Mouse (Mus musculus) forebrain, embryonic 14.5 days (tissue): ENCODE data around the gene Pygb. TPM values are rescaled to one million over a fixed set of nuclear protein-coding genes. Genes with fewer than 3 reads are reported as not detected.

Experiments
- ATAC-seq: fragments of 200-750 bp; cut with Nextera tagmentation; 2 replicates; pipeline ENCODE4 v1.8.0; 2017; ENCODE audit warnings: mild to moderate bottlenecking, moderate library complexity
- DNase-seq: peaks from one replicate; pipeline ENCODE4 v3.0.0-alpha.2; 2015; ENCODE audit warnings: low spot score
- H3K27ac ChIP-seq: fragments of 300-500 bp; sonication (generic); 2 replicates; pipeline ENCODE4 v1.5.1; 2014; ENCODE audit warnings: low read depth, mild to moderate bottlenecking, control low read depth, low read length, moderate library complexity
- H3K27me3 ChIP-seq: fragments of 300-500 bp; sonication (generic); replicated peaks from 2 replicates; pipeline ENCODE4 v1.6.1; 2014; ENCODE audit warnings: low read length, control low read depth, mixed read lengths; ENCODE audit not compliant: control insufficient read depth, insufficient read depth
- H3K36me3 ChIP-seq: fragments of 300-500 bp; sonication (generic); 2 replicates; pipeline ENCODE4 v1.6.1; 2014; ENCODE audit warnings: low read length, control low read depth; ENCODE audit not compliant: control insufficient read depth, insufficient read depth
- H3K4me1 ChIP-seq: fragments of 300-500 bp; sonication (generic); 2 replicates; pipeline ENCODE4 v1.6.1; 2014; ENCODE audit warnings: antibody characterized with exemption, low read length, control low read depth; ENCODE audit not compliant: control insufficient read depth, insufficient read depth
- H3K4me2 ChIP-seq: fragments of 300-500 bp; sonication (generic); 2 replicates; pipeline ENCODE4 v1.6.1; 2014; ENCODE audit warnings: mild to moderate bottlenecking, control low read depth, low read length
- H3K4me3 ChIP-seq: fragments of 300-500 bp; sonication (generic); 2 replicates; pipeline ENCODE4 v1.5.1; 2014; ENCODE audit warnings: low read depth, low read length, control low read depth
- H3K9ac ChIP-seq: fragments of 300-500 bp; sonication (generic); 2 replicates; pipeline ENCODE4 v1.6.1; 2014; ENCODE audit warnings: mild to moderate bottlenecking, low read length, control low read depth, moderate library complexity
- H3K9me3 ChIP-seq: fragments of 300-500 bp; sonication (generic); replicated peaks from 2 replicates; pipeline ENCODE4 v1.6.1; 2016; ENCODE audit warnings: low read length, control low read depth, mixed read lengths; ENCODE audit not compliant: control insufficient read depth
- WGBS: fragments of 180-500 bp; shearing (Covaris S2); extraction: QIAGEN DNeasy Blood & Tissue Kit; methylation state at CpG from one replicate; pipeline ENCODE4 v1.1.7; 2014; 5-methylcytosine and 5-hydroxymethylcytosine counted together
- polyA plus RNA-seq: library from polyadenylated mRNA; unstranded; fragments of >200 nt; fragmentation: Nextera tagmentation; extraction: Ambion mirVana; gene quantifications from 2 replicates; pipeline ENCODE4 v1.2.1, GENCODE M21; 2014

Gene Pygb
- polyA plus RNA-seq, 1 experiment from 2014 or later, result 50.7 TPM

GRCm38 (mm10) chr2:150828654-150829053 lies 42.1 kb downstream of the Pygb start:
- WGBS, result 91% methylated on average over 4 of the region's 4 CpGs
- H3K9me3 ChIP-seq, result no peaks in the 10 kb centered on the region
- H3K36me3 ChIP-seq, result peaks cover 98% of the 10 kb centered on the region
- H3K4me3 ChIP-seq, result no peak overlapping the region
- no peaks in the 10 kb centered on the region for H3K27me3 ChIP-seq
- no peak overlapping the region for H3K27ac ChIP-seq
- H3K9ac ChIP-seq, result no peak overlapping the region
- DNase-seq (no peak), ATAC-seq (no peak)
- no peak overlapping the region for H3K4me2 ChIP-seq
- no peaks in the 10 kb centered on the region for H3K4me1 ChIP-seq

DNA sequence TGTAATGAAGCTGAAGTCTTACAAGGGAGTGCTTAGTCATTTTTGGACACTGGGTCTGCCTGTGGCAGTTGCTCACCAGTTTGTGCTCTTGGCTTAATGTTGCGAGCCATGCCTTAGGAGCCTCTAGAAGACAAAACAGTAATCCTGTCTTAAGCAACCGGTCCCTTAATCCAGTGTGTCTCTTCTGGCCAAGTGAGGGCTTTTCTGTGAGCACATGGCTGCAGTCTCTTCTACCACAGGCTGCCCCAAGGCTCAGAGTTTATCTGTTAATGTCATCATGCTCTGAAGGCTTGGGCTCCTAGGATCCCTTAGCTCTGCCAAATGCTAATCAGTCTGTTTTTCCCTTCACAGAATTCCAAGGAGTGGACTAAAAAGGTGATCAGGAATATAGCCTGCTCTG lies 43.5 kb downstream of the Pygb start:
- Histone ChIP-seq H3K4me3 (no peak overlapping the region), H3K27me3 (no peaks in the 10 kb centered on the region), H3K27ac (no peak overlapping the region), H3K4me1 (no peaks in the 10 kb centered on the region), H3K36me3 (peaks cover 98% of the 10 kb centered on the region), H3K9ac (no peak overlapping the region), H3K4me2 (no peak overlapping the region), H3K9me3 (no peaks in the 10 kb centered on the region)
- ATAC-seq (no peak), DNase-seq (no peak)
- WGBS, result 92% methylated on average over 2 of the region's 2 CpGs

GRCm38 (mm10) chr2:150830911-150831441 lies 44.4 kb downstream of the Pygb start:
- Histone ChIP-seq H3K4me3 (no peak overlapping the region), H3K9me3 (no peaks in the 10 kb centered on the region), H3K36me3 (peaks cover 96% of the 10 kb centered on the region), H3K4me2 (no peak overlapping the region), H3K4me1 (no peaks in the 10 kb centered on the region), H3K27ac (no peak overlapping the region), H3K9ac (no peak overlapping the region), H3K27me3 (no peaks in the 10 kb centered on the region)
- ATAC-seq (no peak), DNase-seq (no peak)
- 89% methylated on average over 3 of the region's 3 CpGs for WGBS

DNA sequence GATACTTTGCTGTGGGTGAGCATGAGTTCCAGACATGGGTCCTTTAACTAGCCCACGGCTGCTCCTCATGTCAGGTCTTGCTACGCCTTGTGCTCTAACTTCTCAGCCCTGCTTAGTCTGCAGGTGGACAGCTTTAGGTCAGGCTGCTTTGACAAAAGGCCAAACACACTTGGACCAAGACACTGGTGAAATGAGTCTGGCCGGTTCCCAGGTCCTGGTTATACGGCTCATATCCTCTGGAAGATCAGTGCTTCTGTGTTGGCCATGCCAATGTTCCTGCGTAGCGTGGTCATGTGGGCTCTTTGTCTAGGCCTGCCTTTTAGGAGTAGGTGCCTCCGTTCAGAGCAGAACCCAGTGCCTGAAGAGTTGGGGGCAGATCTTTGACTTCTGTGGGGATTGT lies 45.5 kb downstream of the Pygb start:
- 96% methylated on average over 7 of the region's 7 CpGs for WGBS
- Histone ChIP-seq H3K27me3 (no peaks in the 10 kb centered on the region), H3K36me3 (peaks cover 89% of the 10 kb centered on the region), H3K4me3 (no peak overlapping the region), H3K27ac (no peak overlapping the region), H3K4me2 (no peak overlapping the region), H3K4me1 (no peaks in the 10 kb centered on the region), H3K9ac (no peak overlapping the region), H3K9me3 (no peaks in the 10 kb centered on the region)
- DNase-seq (no peak), ATAC-seq (no peak)

DNA sequence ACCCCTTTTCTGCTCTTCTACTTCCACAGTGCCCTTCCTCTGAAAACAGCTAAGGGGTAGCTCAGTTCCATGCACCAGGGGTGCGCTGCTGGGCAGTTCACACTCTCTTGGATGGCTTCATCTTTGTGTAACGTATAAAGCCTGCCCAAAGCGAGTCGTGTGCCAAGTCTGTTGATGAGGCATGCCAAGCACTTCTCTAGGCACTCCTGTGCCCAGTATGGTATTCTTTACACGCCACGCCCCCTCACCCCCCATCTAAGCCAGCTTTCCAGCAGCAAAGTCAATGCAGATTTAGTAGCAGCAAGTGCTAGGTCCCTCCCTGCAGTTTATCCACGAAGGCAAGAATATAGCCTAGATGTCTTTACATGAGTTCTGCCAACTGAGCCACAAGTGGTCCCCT lies 48.1 kb downstream of the Pygb start:
- H3K9me3 ChIP-seq, result no peaks in the 10 kb centered on the region
- H3K9ac ChIP-seq, result no peak overlapping the region
- H3K4me1 ChIP-seq, result no peaks in the 10 kb centered on the region
- DNase-seq (peak; percentile 26), ATAC-seq (no peak)
- no peaks in the 10 kb centered on the region for H3K27me3 ChIP-seq
- H3K4me2 ChIP-seq, result no peak overlapping the region
- 80% methylated on average over 7 of the region's 7 CpGs for WGBS
- H3K36me3 ChIP-seq, result peaks cover 73% of the 10 kb centered on the region
- H3K27ac ChIP-seq, result no peak overlapping the region
- H3K4me3 ChIP-seq, result no peak overlapping the region

DNA sequence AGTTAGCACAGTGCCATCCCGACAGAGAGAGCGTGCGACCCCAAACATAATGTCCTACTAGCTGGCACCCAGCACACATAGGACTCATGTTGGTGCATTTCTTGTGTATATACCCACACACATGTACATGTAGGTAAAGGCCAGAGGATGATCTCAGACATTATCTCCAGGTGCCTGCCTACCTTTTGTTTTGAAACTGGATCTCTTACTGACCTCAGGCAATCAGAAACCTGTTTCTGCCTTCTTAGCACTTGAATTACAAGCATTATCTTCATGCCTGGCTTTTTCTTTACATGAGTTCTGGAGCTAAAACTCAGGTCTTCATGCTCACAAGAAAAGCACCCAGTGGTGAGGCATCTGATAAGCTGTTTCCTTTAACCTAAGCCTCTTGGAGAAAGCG lies 49.4 kb downstream of the Pygb start:
- peaks cover 59% of the 10 kb centered on the region for H3K36me3 ChIP-seq
- no peaks in the 10 kb centered on the region for H3K4me1 ChIP-seq
- H3K4me2 ChIP-seq, result no peak overlapping the region
- H3K27me3 ChIP-seq, result no peaks in the 10 kb centered on the region
- H3K9ac ChIP-seq, result no peak overlapping the region
- H3K4me3 ChIP-seq, result no peak overlapping the region
- ATAC-seq, result no peak
- WGBS, result 92% methylated on average over 4 of the region's 4 CpGs
- DNase-seq, result no peak
- H3K9me3 ChIP-seq, result no peaks in the 10 kb centered on the region
- H3K27ac ChIP-seq, result no peak overlapping the region

DNA sequence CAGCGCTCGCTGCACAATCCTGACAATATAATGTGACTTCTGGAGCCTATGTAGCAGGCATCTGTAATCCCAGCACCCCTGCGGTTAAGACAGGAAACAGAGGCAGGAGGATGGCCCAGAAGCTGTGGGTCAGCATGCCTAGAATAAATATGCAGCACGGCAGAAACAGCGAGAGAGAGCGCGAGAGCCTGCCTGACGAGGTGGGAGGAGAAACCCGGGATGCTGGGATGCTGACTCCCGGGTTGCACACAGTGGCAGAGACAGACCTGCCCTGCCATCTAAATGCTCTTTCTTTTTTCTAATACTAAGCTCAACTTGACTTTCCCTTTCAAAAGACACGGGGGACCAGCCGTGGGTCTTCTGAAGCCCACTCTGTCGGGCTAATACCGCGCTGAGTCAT lies 50.4 kb downstream of the Pygb start:
- DNase-seq (no peak), ATAC-seq (no peak)
- Histone ChIP-seq H3K27me3 (no peaks in the 10 kb centered on the region), H3K9me3 (no peaks in the 10 kb centered on the region), H3K4me2 (no peak overlapping the region), H3K27ac (no peak overlapping the region), H3K4me1 (no peaks in the 10 kb centered on the region), H3K36me3 (peaks cover 51% of the 10 kb centered on the region), H3K4me3 (no peak overlapping the region), H3K9ac (no peak overlapping the region)
- 69% methylated on average over 15 of the region's 15 CpGs for WGBS

DNA sequence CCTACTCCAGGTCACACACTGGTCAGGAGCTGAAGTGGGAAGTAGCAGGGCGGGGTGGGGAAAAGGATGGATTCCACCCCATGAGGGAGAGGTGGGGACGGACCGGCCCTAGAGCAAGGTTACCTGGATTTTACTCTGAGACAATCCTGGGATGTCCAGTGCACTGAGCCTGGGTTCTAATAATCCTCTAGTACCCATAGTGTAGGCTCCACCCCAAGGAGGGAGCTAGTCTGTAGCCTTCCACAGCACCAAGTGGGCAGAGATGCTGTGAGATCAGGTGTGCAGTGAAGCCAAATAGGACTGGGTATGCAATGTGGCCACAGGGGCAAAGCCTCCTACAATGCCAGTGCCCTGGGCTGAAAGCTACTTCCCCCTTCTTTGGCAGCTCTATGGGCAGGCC lies 51.2 kb downstream of the Pygb start:
- H3K9me3 ChIP-seq, result no peaks in the 10 kb centered on the region
- H3K4me2 ChIP-seq, result no peak overlapping the region
- H3K4me3 ChIP-seq, result no peak overlapping the region
- WGBS, result 95% methylated on average over 3 of the region's 3 CpGs
- H3K27me3 ChIP-seq, result no peaks in the 10 kb centered on the region
- no peak overlapping the region for H3K27ac ChIP-seq
- H3K4me1 ChIP-seq, result no peaks in the 10 kb centered on the region
- no peak for DNase-seq
- peaks cover 42% of the 10 kb centered on the region for H3K36me3 ChIP-seq
- ATAC-seq, result no peak
- H3K9ac ChIP-seq, result no peak overlapping the region

DNA sequence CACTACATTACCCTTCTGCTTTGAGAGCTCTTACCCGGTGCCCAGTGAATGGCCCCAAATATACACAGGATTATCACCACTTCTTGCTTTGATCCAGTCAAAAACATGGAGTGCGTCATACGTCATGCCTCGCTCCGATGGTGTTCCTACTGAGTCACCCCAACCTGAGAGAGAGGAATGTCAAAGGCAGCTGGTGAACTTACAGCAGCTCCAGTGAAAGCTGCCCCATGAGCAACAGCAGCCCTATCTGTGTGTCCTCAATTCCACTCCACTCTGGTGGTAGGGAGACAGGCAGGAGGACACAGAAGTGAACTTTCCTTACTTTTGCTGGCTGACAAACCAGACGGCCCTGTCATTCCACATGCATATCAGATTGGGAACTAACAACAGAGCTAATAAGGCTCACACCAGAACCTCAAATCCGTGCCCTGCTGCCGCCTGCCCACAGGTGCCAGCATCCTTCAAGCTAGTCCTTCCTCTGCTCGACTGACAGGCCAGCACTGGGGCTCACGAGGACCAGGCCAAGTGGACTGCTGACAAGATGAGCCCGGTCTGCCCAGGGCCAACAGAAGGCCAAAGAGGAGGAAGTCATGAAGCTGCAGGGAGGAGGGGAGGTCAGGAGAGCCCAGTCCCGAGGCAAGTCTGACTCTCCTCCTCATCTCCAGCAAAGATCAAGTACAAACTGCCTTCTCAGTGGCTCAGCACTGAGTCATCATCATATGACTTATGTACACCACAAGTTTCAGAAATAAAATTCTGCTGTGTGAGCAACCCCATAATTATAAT lies 53.3 kb downstream of the Pygb start:
- DNase-seq, result no peak
- Histone ChIP-seq H3K27ac (no peak overlapping the region), H3K4me1 (no peaks in the 10 kb centered on the region), H3K4me3 (no peak overlapping the region), H3K4me2 (no peak overlapping the region), H3K36me3 (peaks cover 23% of the 10 kb centered on the region), H3K9ac (no peak overlapping the region), H3K27me3 (no peaks in the 10 kb centered on the region), H3K9me3 (no peaks in the 10 kb centered on the region)
- 91% methylated on average over 12 of the region's 12 CpGs for WGBS
- no peak for ATAC-seq
